Mouse (Mus musculus) CD4-positive, CD25-positive, alpha-beta regulatory T cell, adult 4 months (primary cell): Measurements from ENCODE around the gene Gm28372. TPM values are rescaled to one million over a fixed set of nuclear protein-coding genes. Genes with fewer than 3 reads are reported as not detected.

ENCODE experiments used
- ATAC-seq: one replicate; pipeline ENCODE4 v1.8.0; 2017
- polyA plus RNA-seq, 2 experiments: library from polyadenylated mRNA; unstranded; fragments of 100-300 nt; shearing (Covaris generic); gene quantifications; one replicate each; pipeline ENCODE4 v1.2.1; 2017

The Gm28372 gene
- polyA plus RNA-seq, 2 experiments from 2014 or later = not detected

- no peak for ATAC-seq
Observed at GRCm38 (mm10) chr2:130412775-130413174, 7.7 kb downstream of the Gm28372 start.

GRCm38 (mm10) chr2:130414094-130414856 lies 9.2 kb downstream of the Gm28372 start:
- no peak for ATAC-seq

GRCm38 (mm10) chr2:130421781-130422620 lies 17.0 kb downstream of the Gm28372 start:
- ATAC-seq = no peak

- ATAC-seq = peak; percentile 57
Observed at GRCm38 (mm10) chr2:130423397-130424125, 18.5 kb downstream of the Gm28372 start.

GRCm38 (mm10) chr2:130424126-130424853 lies 19.3 kb downstream of the Gm28372 start, which contains the start of the genes Vps16 and Pced1a:
Vps16 (plus strand) TSS chr2:130424339.
Pced1a (minus strand) TSS chr2:130424701.
- ATAC-seq = peak; percentile 91

GRCm38 (mm10) chr2:130425112-130425511 lies 20.1 kb downstream of the Gm28372 start:
- no peak for ATAC-seq

GRCm38 (mm10) chr2:130429851-130430250 lies 24.8 kb downstream of the Gm28372 start:
- no peak for ATAC-seq

GRCm38 (mm10) chr2:130430484-130430883 lies 25.4 kb downstream of the Gm28372 start:
- ATAC-seq = no peak

- no peak for ATAC-seq
Observed at GRCm38 (mm10) chr2:130432157-130432556, 27.1 kb downstream of the Gm28372 start.

- ATAC-seq = peak; percentile 62
Observed at GRCm38 (mm10) chr2:130433152-130433551, 28.1 kb downstream of the Gm28372 start.

- no peak for ATAC-seq
Observed at GRCm38 (mm10) chr2:130436769-130437168, 31.7 kb downstream of the Gm28372 start.

GRCm38 (mm10) chr2:130438861-130439260 lies 33.8 kb downstream of the Gm28372 start:
- ATAC-seq = no peak

- ATAC-seq = no peak
Observed at GRCm38 (mm10) chr2:130439840-130440480, 34.9 kb downstream of the Gm28372 start.

GRCm38 (mm10) chr2:130442162-130442561 lies 37.1 kb downstream of the Gm28372 start:
- no peak for ATAC-seq

GRCm38 (mm10) chr2:130448449-130448848 lies 43.4 kb downstream of the Gm28372 start:
- ATAC-seq = no peak

- peak; percentile 0 for ATAC-seq
Observed at GRCm38 (mm10) chr2:130449021-130449793, 44.2 kb downstream of the Gm28372 start.

- peak; percentile 96 for ATAC-seq
Observed at GRCm38 (mm10) chr2:130449794-130450433, 44.9 kb downstream of the Gm28372 start, which contains the start of gene Ptpra. Ptpra (plus strand) TSS chr2:130450278.

- ATAC-seq = peak; percentile 71
Observed at GRCm38 (mm10) chr2:130450434-130450796, 45.4 kb downstream of the Gm28372 start.

- ATAC-seq = no peak
Observed at GRCm38 (mm10) chr2:130451086-130451726, 46.2 kb downstream of the Gm28372 start.

- ATAC-seq = no peak
Observed at GRCm38 (mm10) chr2:130451727-130452090, 46.7 kb downstream of the Gm28372 start.
